Mouse (Mus musculus) cerebellum, postnatal 4 days (tissue): ENCODE results near the gene Sae1.

ENCODE experiments used
- DNase-seq, 2 experiments: peaks; one replicate each; pipeline ENCODE4 v3.0.0; 2022; ENCODE audit warnings: low spot score in 2 of 2, mixed read lengths in 1 of 2

The Sae1 gene

DNA sequence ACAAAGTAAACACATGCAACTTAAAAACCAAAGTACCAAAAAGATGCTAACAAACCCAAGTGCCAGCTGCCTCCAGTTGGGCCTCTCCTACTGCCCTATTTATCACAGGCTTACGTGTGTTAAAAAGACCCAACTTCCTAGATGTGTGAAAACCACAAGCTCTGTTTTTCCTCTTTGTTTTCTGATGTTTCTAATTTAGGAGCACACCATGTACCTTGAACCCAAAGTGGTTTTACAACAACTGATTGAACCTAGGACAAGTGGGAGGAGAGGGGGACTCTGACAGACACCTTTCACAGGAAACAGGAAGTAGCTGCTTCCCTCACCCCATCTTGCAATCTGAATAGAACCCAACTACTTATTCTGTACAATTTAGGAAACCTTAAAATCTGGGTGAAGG lies 23.3 kb downstream of the Sae1 start:
- DNase-seq, result no peak

DNA sequence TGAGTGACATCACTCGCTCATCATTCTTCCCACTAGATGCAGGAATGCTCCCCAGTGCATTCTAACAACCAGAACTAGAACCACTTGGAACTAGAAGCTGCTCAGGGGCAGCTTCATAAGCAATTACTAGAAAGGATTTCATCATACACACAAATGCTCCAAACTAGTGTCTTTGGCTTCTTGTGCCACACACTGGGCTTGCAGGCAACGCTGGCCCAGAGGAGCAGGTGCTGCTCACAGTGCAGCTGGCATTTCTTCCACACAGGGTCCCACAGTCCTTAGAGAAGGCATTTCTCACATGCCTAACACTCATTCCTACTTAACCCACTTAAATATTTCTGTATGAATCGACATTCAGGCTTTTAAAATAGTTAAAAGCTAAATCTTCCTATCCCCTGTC lies 30.0 kb downstream of the Sae1 start:
- no peak for DNase-seq

DNA sequence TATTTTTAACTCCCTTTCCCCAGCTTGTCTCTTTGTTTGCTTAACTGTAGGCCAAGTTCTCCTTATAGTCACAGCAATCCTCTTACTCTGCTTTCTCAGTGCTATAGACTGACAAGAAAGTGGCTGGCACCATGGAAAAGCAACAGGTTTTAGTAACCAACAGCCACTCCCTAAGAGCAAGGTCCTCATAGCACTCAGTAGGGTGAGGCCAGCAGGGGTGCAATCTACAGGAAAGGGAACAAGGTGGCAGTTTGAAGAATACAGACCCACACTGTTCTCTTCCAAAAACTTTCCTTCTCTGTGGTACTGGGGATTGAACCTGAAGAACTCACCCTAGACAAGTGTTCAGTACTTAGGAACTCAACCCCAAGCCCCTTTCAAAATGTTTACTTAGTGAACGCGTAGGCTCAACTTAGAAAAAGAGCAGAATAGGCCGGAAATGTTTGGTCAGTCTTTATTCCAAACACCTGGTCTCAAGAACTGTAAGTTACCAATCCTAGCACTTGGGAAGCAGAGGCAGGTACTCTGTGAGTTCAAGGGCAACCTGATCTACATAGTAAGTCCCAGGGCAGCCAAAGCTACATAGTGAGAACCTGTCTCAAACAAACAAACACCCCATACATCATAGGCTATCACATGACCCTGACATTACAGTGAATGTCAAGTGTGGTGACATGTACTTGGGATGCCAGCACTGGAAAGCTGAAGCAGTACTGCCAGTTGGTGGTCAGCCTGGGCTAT lies 31.6 kb downstream of the Sae1 start:
- DNase-seq, result no peak

DNA sequence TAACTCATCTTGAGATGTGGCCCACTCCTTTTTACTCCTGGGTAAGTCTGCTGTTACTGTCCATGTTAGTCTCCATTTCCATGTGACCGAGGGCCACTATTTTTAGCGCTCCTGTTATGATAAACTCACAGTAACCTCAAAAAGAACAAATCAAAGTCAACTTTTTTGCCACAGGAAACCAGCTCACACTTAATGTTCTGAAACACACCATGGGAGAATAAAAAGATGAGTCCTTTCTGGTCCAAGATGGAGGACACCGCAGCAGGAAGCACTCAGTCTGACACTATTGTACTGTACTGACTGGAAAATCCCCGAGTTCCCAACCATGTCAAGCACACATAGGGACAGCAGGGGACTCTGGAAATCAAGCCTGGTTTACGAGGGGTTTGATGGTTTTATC lies 37.6 kb downstream of the Sae1 start:
- no peak for DNase-seq

DNA sequence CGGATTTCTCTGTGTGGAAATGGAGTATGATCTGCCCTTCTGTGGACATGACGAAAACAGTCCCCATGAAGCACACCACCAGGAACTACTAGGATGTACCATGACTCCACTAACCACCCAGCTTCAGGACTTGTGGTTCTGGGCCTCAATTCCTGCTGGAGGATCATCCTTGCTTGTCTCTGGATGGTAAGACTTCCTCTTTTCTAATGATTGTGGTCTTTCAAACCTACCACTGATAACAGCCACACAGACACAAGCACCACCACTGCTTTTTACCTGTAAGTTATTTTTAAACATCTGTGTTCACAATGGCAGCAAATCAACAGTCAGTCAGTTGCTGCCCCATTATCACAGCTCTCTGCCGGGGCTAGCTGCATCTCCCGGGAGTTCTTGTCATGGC lies 42.3 kb downstream of the Sae1 start:
- DNase-seq, result no peak

DNA sequence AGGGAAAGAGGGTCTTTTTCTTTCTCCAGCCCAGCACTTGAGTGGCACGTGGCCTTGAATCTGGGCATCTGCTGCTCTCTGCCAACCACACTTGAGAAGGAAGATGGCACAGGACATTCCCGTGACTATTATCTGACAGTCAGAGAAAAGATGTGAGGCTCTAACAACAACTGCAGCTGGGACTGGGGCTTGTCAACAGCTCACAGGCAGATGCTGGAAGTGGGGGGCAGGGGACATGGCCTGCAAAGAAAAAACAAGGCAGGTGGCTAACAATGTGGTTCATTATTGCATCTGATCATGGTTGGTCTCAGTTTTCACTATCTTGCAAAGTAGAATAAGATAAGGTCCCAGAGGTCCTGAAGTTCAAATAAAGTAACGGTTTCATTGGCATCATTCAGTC lies 43.0 kb downstream of the Sae1 start:
- no peak for DNase-seq

DNA sequence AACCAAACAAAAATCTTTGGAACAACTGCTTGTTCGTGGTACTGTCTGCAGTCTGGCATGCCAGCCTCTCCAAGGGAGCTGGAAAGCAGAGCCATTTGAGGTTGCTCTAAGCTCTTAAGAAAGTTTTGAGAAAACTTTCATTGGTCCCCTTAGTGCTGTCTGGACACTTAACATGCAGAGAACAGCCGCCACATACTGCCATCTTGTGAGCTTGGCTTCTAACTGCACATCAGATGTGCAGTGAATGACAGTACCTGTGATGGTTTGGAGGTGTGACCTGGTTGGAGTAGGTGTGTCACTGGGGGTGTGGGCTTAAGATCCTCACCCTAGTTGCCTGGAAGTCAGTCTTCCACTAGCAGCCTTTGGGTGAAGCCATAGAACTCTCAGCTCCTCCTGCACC lies 49.9 kb downstream of the Sae1 start:
- DNase-seq, result no peak

DNA sequence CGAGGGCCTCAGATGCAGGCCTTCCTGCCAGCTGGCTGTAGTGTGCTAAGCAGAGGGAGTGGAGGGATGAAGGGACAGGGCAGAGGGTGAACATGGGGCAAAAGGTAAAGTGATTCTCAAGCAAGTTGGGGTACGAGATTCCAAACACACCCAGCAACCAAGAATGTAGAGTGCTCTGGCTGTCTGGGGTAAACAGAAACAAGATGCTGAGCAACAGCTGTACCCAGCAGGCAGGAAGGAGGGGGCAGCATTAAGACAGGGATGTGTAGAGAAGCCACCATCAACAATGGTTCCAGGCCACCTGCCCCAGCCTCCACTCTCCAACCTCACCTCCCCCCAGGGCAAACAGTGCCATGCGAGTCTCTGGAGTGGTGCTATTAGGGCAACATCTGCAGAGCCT lies 58.5 kb downstream of the Sae1 start:
- DNase-seq, result no peak

DNA sequence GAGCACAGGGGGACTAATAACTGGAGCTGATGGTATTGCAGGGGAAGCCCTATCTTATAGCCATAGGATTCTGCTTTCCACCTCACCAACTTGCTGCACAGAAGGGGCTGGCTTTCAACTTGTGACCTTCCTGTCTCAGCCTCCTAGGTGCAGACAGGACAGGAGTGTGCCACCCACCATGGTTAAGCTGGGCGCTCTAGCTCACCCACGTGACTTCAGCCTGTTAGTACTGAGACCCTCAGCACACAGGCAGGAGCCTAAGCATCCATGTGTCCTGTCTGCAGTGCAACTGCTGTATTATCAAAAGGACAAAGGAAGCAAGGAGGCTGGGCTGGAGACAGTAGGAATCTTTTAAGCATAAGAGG lies 61.0 kb downstream of the Sae1 start:
- DNase-seq, result no peak

DNA sequence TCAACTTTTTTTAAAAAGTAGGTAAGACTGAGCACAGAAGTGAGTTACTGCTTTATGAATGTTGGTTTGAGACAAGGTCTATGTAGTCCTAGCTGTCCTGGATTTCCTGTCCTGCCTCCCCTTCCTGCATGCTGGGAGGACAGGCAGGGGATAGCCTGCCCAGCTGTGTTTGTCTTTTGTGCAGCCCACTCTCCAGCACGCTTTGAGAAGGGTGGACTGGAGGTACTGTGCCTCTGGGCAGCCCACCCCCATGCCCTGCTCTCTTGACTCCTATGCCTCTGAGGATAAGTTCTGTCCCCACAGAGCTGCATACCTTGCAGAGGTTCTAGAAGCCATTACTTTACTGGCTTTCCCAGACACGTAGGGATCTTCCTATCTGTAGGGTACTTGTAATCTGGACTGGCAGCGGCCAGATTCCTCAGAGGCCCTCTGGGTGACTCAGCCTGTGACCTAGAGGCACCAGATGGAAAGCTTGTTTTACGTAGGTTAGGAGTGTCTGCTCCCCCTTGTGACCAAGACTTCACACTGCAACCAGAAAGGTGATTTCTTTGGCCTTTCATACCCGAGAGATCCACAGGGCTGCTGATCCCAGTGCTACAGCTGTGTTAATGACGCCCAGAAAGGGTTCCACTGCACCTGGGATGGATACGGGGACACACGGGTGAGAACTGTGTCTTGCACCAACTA lies 61.5 kb downstream of the Sae1 start:
- peak in 1 of 2 experiments; percentile 42 for DNase-seq

DNA sequence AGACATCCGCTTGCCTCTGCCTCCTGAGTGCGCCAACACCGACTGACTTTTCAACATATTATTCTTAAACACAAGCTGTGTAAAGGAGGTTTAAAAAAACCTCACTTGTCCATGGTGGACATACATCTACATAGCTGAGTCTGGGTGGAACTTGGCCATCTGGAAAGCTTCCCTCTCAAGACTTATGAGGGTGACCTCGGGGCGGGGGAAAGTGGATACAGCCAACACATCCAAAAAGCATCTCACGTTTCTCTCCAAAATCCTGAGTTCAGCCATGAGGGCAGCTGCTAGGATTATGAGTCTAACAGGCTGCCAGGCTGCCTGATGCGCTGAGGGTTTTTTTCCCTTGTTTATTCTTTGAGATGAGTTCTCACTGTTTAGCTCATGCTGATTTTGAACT lies 62.9 kb downstream of the Sae1 start:
- no peak for DNase-seq

DNA sequence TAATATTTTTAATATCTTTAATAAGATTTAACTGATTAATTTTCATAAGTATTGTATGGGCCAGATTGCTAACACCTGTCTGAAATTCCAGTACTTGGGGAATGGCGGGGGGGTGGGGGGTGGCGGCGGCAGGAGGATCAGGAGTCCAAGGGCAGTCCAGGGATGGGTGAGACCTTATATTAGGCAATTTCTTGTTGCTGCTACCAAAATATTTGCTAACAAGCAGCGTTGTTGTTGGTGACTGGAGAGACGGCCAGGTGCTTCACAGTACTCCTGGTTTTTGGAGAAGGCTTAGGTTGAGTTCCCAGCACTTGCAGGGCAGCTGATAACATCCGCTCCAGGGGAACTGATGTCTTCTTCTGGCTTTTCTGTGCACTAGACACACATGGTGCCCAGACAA lies 67.1 kb downstream of the Sae1 start:
- no peak for DNase-seq

DNA sequence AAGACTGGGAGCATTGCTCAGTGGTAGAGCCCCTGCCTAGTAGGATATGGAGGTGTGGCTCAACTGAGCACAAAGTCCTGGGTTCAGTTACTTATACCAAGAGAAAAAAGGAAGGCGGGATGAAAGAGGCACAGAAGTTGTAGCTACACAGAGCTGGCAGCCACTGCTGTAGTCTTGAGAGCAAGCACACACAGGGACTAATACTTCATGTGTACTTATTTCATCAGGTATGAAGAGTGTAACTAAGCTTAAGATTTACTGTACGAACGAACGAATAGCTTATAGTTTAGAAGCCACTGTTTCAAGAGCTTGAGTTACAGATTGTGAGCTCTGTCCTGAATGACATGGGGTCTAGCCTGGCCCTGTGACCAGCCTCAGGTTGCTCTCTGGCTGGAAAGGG lies 68.4 kb downstream of the Sae1 start:
- no peak for DNase-seq

DNA sequence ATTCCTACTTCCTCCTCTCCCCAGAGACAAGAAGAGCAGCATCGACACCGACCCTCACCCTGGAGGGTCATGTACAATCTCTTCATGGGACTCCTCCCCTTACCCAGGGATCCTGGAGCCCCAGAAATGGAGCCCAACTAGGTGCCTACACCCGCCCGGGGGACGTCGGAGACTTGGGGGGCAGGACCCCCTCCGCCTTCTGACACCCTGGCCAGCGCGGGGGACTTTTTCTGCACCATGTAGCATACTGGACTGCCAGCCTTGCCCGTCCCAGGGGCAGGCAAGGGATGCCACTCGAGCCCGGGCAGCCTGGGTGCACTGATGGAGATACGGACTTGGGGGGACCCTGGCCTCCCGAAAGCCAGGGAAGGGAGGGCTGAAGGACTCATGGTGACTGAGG lies 70.5 kb downstream of the Sae1 start:
- DNase-seq, result no peak

DNA sequence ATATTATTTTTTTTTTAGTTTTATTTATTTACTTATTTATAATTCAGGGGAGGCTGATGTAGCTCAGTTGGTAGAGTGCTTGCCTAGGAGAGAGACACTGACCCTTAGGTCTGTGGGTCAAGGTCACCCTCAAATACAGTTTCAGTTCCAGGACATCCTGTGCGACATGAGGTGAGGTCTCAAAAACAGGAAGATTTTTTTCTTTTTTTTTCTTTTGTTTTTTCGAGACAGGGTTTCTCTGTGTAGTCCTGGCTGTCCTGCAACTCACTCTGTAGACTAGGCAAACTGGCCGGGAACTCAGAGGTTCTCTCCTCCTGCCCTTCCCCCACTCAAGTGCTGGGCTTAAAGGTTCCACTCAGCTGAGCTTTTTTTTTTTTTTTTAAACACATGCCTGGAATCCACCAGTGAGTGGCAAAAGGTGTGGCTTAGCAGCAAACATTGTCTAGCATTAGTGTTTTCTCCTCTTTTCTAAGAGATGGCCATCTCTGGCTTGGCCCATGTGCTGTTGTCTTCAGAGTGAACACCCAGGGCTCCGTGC lies 72.3 kb downstream of the Sae1 start:
- DNase-seq, result no peak

DNA sequence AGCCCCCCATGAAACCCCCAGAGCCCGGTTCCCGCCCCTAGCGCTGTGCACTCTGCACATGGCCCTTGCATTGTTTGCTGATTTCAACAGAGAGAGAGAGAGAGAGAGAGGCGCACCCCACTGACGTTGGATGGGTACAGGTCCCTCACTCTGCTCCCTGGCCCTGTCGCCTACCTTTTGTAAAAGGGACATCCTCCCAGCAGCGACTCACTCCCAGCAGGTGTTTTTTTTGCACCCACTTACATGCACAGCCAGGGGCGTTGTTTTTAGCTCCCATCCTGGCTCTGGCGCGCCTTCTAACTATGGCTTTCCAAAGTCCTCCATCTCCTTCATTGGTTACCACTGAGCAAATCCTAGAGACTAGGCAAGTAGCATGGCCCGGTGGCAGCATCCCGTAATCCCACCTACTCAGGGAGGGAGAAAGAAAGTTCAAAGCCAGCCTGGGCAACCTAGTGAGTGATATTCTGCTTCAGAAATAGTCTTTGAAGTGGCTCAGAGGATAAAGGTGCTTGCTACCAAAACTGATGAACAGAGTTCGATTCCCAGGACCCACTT lies 73.3 kb downstream of the Sae1 start:
- DNase-seq, result no peak

DNA sequence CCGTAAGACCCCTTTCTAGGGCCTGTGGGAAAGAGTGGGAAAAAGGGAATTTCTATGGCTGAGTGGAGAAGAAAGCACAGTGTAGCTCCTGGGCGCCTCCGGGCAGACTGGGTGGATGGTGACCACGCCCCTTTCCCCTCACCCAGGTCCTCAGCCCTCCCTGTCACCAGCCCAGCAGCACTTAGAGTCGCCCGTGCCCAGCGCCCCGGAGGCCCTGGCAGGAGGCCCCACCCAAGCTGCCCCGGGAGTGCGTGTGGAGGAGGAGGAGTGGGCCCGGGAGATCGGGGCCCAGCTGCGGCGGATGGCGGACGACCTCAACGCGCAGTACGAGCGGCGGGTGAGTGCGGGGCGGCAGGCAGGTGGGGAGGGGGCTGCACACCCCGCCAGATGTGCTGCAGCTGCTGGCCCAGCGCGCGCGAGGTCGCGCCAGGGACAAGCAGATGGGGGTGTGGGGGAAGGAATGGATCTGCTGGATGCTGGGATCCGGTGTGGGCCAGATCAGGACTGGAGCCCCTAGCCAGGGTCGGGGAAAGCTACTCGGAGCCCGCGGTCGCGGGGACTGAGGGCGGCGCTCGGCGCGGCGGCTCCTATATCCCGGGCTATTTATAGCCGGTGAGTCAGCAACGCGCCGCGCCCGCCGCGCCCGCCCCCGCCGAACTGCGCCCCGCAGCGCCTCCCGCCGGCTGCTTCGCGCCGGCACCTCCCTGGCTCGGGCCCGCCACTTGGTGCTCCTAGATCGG lies 74.0 kb downstream of the Sae1 start:
- DNase-seq, result peak; percentile 44 to 71

DNA sequence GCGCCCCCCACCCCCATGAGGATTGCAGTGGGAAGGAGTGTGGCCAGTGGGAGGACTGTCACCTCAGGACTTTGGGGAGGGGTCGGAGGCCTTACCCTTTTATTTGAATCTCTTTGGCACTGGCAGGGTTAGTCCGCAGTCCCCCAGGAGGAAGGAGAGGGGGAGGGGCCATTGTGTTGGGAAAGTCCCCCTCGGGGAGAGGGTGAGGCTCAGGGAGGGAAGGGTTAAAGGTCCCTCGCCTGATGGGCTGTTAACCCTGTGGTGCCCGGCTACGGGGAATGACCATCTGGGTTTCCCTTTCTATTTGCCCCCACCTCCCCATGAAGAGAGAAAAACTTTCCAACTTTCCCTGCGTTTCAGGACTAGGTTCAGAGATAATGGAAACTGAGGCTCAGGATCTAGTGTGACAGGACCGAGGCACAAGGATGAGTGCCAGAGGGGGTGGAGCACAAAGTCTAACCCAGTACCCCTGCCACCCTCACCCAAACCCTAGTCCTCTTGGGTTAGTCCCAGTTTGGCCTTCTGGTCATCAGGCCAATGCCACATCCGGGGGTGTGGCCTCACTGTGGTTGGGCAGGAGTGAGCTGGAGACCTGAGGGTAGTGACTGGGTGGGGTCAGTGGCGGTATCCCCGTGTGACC lies 74.8 kb downstream of the Sae1 start:
- peak in 1 of 2 experiments; percentile 24 for DNase-seq

DNA sequence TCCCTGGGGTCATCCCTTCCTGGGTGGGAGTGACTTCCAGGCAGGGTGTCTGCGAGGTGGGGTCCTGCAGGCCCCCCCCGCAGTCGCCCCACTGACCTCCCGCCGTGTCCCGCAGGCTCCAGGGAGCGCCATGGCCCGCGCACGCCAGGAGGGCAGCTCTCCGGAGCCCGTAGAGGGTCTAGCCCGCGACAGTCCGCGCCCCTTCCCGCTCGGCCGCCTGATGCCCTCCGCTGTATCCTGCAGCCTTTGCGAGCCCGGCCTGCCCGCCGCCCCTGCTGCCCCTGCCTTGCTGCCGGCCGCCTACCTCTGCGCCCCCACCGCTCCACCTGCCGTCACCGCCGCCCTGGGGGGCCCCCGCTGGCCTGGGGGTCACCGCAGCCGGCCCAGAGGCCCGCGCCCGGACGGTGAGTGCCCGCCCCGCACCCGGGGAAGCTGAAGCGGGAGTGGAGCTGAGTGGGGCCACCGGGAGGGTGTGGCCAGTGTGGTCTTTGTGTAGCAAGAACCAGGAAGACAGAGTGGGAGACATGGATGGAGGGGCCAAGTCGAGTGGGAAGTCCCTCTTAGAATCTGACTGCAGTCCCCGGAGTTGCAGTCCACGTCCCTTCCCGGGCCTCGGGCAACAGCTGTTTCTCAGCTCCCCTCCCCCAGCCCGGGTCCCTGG lies 75.5 kb downstream of the Sae1 start:
- DNase-seq, result peak in 1 of 2 experiments; percentile 23

DNA sequence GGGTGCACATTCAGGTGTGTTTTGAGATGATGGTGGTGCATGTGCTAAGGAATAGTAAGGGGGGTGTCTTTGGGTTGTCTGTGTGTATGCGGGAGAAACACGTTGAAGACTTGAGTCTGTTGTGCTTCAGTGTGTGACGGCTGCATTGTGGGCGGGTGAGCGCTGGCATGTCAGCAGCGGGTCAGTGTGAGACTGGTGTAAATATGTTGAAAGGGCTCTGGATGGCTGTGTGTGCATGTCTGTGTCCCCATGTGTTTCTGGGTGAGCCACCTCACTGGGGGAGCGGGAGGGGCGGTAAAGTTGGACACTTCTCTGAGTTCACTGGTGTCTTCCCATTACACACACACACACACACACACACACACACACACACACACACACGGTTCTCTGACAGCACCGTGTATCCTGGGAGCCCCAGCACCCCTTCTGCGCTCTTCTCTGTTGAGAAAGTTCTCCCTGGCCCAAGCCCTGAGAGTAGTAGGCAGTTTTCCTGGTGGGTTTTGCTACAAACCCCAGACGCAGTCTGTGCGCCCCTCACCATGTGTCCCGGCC lies 76.1 kb downstream of the Sae1 start:
- DNase-seq, result no peak
